Mouse (Mus musculus) liver, postnatal 0 days (tissue): Measurements from ENCODE around the gene Chst15.

Experiments
- CTCF ChIP-seq: sonication (generic); IDR thresholded peaks from 2 replicates; pipeline ENCODE4 v1.5.1; 2016; ENCODE audit warnings: antibody characterized with exemption, low read depth
- EP300 ChIP-seq: IDR thresholded peaks from 2 replicates; pipeline ENCODE4 v1.6.1; 2016; ENCODE audit warnings: antibody characterized with exemption, low read depth, mild to moderate bottlenecking

DNA sequence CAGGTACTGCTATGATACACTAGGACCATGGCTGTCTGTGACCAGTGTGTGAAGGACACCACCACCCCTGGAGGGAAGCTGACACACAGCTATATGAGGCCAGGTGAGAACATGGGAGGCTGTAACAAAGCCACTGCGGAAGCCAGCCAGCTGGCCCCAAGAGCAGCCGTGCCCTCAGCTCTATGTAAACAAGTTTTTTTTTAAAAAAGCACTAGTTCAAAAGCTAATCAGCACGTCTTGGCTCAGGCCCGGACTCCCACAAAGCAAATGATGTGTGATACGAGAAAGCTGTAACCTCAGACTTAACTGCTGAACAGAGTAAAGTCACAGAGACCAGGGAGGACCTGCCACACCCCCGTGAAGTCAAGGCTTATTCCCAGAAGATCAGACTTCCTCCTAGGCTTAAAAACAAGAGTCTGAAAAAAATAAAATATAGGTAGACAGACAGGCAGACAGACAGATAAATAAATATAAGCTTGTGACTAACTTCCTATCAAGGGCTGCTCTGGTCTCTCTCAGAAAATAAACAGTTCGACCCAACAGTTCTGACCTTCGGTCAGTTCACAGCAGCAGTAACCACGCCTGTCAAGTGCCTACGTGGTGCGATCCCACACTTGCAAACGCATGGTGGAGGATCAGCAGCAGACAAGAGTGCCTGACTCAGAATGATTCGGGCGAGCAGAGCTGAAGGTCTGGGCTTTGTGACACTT, 30.2 kb downstream of the Chst15 start:
- TF ChIP-seq CTCF, result no peak
- no peak for TF ChIP-seq EP300
